Mouse (Mus musculus) spleen, adult 18-20 months (tissue): ENCODE data around the gene Ezr.
"Not testable (repeated sequence)": the region's sequence is repeated elsewhere in the genome, so short reads cannot be mapped to it uniquely, and the experiment has no call there.

Source experiments
- DNase-seq, 2 experiments: peaks; one replicate each; pipeline ENCODE4 v3.0.0; 2022; ENCODE audit warnings: mixed read lengths in 2 of 2

Ezr gene

DNA sequence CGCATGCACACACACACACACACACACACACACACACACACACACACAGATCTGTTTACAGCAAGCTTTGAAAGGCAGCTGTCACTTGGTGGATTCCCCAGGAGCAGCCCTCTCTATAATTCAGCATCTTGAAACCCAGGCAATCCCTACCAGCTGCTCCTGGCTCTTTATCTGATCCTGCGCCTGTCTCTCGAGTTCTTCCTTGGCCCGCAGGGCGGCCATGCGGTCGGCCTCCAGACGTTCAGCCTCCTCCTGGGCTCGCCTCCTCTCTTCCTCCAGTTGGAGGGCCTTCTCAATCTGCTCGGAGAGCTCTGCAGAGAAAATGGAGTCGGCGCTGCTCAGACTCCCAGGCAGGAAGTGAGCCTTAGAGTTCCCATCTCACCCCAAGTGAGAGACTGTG is 41.3 kb downstream of the Ezr start:
- DNase-seq: no peak

DNA sequence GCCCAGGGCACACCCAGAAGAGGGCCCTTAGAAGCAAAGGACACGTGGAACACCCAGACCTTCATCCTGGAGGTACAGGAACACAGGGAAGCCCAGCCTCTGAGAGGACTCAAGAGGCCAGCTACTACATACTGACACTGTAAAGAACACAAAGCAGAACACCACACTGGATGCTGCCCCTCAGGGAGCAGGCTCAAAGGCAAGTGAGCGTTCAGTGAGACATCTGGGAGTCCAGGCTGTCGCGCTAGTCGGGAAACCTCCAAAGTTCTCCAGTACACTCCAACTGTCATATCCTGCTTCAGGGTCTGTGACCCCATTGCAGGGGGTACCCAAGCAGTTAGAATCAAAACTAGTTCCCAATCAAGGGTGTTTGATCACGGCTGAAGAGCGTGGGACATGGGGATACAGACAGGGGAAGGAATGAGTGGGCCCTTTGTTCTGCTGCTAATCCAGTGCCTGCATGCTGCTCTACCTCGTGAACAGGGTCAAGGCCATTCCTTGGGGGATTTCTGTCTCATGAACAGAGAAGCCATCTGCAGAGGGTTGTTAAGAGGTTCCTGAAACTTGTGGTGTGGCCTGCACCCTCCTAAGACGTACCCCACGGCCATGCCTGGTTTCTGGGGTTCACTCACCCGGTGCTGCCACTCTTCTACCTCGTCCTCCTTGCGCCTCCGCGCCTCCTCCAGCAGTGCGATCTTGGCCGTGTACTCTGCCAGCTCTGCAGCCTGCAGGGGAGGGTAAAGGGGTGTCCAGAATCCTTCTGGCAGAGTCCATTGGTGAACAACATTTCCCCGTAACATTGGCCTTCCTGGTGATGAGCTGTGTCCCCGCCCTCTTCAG is 42.0 kb downstream of the Ezr start:
- no peak for DNase-seq

DNA sequence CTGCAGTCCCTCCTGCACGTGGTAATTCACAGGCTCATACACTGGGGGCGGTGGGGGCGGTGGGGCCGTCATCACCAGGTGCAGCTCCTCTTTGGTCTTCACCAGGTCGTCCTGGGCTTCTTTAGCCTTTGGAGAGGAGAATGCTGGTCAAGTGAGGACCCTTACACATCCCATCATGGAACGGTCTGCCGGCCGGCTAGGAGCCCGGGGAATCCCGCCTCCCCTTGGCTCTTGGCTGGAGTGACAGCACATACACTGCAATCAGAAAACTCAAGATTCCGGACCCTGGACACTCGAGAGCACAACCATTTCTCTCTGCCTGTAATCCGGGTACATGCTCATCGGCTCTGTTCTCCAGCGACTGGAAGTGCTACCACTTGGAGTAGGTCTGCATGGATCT is 42.8 kb downstream of the Ezr start:
- no peak for DNase-seq

DNA sequence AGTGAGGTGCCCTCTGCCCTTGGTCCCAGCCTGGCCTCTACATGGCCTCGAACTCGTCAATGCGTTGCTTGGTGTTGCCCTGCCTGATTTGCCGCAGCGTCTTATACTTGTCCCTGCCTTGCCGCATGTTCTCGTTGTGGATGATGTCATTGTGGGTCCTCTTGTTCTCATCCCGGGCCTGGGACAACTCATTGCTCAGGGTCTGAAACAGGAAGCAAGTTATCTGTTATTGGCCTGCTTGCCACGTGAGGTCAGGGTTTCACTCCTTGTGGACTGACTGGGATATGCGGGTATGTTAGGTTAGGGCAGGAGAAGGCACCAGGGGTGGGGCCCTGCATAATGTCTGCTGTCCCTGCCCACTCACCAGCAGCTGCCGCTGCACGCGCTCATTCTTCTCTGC is 43.3 kb downstream of the Ezr start:
- DNase-seq: no peak

DNA sequence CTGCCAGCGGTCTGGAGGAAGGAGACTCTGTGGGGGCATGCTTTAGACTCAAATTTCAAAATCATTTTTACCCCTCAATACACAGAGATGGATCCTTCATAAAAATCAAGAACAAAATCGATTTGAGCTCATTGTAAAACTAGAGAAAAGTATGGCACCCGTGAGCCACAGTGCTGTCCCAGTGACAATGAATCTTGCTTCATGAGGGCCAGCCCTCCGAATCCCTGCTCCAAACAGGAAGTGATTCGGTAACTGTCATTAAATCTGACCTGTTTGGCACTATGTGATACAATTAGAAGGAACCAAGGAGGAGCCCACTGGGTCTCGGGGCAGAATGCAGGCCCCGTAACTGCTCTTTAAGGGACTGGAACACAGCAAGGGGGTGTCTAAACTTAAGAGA is 43.7 kb downstream of the Ezr start:
- DNase-seq: no peak

DNA sequence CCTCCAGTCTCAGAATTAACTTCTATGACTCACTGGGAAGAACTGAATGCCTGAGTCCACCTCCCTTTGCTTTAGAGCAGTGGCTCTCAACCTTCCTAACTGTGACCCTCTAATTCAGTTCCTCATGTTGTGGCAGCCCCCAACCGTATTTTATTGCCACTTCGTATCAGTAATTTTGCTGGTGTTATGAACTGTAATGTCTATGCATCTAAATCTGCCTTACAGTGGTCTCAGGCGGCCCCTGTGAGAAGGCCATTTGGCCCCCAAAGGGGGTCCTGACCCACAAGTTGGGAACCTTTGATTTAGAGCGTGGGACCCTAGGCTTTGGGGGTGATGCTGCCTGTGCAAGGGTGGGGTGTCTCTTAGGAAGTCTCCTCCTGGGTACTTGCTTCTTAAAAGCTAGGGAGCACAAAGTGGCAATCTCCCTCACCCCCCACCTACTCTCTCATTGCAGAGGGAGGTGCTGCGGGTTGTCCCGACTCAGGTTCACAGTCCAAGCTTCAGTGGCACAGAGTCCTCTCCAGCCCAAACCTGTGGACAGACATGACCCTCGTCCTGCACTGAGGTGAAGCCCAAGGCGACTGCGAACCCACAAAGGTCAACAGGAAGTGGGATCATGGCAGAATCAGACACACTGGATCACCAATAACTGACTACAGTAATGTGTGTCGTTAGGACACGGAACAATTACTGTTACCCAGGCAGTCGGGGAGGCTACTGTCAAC is 45.1 kb downstream of the Ezr start:
- DNase-seq: peak in 1 of 2 experiments; percentile 2

DNA sequence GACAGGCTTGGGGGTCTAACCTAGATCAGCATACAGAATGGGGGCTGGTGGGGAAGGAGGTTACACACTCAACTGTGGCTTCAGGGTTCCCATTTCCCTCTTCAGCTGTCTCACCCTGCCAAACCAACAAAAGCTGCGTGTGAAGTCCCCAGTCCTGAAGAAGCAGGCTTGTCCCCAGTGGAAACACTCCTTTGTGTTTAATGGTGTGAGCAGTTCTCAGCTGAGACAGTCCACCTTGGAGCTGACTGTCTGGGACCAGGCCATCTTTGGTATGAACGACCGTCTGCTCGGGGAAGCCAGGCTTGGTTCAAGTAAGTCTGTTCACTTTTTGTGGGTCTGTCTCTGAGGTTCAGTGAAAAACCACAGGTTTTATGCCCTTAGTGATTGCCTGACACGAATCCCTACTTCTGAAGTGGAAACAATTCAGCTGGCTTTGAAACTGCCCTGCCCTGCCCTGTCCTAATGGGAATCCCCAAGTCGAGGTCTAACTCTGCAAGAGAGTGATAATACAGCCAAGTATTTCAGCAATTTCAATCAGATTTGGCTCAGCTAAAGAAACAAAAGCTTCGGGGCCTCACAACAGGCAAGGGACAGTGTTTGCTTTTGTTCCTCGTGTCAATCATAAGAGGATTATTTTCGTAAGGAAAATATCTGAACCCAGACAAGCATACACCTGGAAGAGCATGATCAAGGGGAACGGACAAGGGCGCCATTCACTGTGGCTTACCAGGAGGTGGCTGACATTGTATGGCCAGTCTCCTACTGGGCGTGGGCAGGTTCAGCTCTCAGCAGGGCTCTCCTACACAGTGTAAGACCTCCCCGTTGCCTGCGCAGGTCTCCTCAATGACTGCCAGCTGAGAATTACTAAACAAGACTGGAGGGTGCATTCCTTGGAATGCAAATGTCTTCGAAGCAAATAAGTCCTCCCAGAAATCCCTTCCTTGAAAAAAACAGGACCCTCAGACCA is 46.0 kb downstream of the Ezr start:
- DNase-seq: no peak

DNA sequence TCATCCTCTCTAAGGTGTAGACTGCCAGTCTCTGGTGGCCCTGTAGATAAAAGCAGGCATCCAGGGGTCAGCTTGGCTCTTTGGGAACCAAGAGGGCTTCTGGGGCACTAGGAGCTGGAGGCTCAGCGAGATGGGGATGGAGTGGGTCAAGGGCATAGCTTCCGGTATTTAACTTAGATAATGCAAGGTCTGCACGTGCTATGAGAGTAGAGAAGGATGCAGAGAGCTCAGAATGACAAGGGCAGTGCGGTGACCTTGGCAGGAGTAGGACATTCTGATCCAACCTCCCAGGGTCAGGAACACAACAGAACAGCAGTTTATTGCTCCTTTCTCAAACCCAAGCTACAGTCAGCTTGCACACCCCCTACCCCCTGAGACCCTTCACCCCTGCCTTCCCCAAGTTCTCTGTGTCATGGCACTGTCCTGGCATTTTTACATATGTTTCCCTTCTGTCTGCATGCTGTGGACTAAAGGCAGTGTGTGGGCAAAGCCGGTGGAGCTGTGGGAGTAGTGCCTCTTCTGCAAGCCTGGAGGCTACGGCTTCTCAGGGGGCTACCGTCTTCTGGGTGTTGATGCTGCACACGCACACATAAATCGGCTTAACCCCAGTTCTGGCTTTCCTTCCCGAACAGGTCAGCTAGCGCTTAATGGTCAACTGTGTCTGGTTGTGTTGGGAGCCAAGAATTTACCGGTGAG is 47.7 kb downstream of the Ezr start:
- no peak for DNase-seq

DNA sequence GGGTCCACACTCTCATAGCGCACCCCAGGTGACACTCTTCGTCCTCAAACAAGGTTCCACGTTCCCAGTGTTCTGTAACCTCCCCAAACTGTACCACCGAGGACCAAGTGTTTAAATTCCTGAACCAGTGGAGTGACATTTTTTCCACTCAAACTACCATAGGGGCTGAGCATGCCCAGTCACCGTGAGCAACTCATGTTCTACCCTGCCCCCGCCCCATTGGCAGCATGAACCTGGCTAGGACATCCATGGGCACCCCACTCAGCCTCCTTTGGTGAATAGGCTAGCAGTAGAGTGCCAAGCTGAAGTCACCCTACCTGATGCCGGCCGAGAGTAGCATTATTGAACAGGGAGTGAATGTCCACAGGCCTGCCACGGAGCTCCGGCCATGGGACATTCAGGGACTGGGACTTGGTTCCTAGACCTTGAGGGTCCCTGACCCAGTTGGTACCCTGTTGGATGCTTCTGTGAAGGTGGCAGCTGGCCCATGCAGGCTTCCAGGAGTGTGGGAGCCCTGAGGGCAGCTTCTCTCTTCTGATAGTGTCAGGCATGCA is 49.2 kb downstream of the Ezr start:
- DNase-seq: no peak

DNA sequence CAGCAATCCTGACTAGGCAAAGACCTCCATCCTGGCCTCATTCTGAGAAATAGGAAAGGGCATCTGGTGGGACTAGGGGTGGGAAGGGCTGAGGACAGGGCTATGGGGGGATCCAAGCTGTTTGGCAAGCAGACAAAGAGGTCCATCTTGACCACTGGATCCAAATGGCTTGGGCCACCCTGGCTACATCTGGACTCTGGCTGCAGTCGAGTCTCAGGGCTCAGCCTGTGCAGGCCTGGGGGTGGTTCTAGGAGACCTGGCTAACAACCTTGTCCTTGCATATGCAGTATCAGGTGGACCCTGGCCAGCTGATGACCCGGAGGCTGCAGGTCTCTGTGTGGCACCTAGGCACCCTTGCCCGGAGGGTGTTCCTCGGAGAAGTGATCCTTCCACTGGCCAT is 49.9 kb downstream of the Ezr start:
- DNase-seq: no peak

DNA sequence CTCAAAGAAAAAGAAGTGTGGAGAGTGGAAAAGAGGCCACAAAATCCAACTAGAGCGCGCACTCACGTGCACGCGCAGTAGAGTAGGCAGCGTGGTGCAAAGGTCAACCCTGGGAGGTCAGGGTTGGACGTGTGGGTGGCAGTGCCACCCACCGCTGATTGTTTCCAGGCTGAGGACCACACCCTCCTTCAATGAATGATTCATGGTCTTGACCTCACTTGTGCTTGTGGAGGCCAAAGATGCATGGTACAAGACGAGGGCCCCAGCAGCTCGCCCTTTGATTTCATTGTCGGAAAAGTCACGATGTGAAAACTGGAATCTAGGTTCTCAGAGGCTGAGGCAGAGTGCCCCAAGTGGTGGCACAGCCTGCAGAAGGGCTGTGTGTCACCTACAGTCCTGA is 51.0 kb downstream of the Ezr start:
- DNase-seq: no peak

DNA sequence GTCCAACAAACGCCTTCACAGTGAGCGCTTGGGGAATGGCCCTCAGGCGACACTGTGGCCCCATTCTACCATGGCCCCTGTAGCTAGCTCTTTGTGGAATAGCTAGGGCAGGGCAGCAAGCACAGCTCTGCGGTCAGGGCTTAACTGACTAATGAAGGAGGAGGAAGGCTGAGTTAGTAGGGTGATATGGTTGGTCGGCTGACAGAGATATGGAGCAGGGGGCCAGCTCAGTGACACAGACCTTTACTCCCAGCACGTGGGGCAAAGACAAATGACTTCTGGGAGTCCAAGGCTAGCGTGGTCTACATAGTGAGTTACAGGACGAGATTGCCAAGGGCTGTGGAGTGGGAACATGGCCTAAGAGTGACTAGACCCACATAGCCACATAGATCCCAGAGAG is 51.5 kb downstream of the Ezr start:
- no peak for DNase-seq

DNA sequence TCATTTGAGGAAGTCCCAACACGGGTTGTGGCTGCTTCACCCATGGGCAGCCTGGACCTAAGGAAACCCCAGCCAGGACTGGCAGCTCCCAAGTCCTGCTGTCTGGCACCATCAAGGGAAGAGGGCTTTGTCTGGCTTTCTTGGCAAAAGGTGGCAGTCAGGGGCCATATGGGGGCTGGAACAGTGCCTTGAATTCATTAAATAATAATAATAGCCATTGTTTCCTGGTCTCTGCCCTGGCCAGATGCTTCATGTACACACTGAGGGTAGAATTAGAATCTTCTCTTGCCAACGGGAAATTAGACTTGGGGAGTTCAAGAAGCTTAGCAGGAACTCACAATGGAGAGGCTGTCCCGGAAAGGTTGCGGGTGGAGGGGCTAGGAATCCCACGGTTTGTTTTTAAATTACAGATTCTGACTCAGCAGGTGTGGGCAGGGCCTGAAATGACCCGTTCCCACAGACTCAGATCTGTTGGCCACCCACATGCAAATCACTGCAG is 53.3 kb downstream of the Ezr start:
- DNase-seq: no peak

DNA sequence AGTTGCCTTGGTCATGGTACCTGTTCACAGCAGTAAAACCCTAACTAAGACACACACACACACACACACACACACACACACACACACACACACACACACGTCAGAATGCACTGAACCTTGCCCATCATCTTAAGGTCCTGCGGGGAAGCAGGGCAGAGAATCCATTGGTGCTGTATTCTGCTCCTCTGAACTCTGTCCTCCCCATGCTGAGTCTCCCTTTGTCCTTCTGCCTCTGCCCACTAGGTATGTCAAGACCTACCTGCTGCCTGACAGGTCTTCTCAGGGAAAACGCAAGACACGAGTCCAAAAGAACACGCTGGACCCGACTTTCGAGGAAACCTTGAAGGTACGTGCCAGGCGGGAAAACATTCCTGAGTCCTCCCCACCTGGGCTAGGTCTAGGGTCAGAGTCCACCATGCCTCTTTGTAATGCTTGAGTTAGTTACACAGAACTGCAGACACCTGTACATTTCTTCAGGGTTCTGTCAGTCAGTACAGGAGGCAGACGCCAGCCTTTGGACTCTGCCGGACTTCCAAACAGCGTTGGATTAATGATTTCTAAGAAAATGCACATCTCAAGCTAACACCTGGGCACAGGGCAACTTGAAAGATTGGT is 54.5 kb downstream of the Ezr start:
- DNase-seq: no peak

DNA sequence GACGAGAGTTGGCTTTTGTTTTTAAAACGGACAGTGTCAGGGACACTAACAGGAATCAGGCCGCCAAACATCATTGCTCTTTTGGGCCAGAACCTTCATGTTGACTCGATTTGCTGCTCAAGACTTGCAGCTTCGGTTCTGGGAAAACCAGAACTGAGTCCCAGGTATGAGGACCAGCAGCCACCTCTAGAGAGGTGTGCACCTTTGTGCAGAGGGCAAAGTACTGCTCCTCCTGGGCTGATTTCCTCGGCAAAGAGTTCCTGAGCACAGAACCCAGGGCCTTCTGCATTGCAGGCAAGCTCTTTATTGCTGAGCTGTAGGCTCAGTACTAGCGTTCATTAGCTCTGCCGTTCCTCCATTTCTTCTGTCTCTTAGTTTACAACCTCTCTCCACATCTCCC is 68.6 kb downstream of the Ezr start:
- not testable (repeated sequence) for DNase-seq

DNA sequence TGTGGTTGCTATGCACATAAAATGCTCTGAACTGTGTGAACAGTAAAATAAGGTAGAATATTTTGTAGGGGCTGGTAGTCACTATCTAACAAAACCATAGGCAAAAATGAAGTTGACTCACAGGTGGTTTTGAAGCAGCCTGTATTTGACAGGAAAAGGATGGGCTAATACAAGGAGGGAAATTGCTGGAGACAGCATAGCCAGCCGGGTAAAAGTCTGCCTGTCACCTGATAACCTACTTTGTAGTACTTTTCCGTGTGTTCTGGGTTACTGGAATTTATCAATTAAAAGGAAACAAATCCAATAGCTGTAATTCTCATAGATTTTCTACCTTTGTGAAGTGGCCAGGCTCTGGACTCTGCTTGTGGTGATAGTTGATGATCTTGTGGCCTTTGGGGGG is 69.1 kb downstream of the Ezr start:
- DNase-seq: not testable (repeated sequence)

DNA sequence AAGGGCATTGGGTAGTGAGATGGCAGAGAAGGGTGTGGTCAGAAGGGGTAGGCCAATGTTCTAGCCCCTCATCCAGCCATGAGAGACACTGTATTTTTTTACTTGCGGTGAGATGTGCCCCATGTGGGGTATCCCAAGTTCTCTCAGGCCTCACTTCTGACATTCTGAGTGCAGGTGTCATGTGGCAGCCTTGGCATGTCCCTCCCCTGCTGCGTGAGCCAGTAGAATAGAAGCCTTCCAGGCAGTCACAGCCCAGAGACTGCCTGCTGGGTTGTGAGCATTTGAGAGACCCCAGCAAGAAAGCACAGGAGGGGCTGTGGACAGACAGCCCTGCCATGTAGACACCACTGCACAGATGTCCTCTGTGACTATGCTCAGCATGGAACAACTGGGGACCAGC is 74.4 kb downstream of the Ezr start:
- DNase-seq: not testable (repeated sequence)

DNA sequence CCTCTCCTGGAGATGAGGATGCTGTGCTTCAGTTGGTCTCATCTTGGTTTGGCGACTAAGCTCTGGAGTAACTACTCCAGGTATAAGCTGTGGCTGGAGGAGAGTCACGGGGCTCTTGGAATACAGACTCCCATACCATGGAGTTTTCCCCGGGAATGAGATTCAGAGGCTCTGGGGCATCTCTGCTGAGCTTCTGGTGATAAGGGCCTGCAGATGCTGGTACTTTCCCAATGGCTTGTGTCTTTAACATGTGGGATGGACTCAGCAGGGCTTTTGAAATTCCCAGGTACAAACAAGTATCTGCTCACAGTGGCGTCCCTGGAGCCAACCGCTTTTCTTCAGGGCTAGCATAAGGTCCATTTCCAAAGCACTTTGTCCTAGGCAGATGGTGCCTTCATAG is 75.2 kb downstream of the Ezr start:
- DNase-seq: not testable (repeated sequence)

DNA sequence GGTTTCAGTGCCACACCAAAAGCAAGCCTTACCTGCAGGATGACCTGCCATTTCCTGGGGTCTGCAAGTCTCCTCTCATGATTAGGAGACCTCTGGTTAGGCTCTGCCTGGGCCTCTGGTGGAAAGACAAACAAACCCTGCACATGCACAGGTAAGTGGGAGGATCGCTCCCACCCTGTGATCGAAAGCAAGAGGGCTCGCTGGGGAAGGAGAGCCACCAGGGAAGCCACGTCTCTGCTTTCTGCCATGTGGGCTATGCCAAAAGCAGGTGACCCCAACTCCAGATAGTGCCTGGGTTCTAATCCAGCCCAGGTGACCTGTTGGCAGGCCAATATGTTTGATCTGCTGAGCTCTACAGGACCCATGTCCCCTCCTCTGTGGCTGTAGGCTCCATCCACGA is 76.1 kb downstream of the Ezr start:
- DNase-seq: not testable (repeated sequence)

DNA sequence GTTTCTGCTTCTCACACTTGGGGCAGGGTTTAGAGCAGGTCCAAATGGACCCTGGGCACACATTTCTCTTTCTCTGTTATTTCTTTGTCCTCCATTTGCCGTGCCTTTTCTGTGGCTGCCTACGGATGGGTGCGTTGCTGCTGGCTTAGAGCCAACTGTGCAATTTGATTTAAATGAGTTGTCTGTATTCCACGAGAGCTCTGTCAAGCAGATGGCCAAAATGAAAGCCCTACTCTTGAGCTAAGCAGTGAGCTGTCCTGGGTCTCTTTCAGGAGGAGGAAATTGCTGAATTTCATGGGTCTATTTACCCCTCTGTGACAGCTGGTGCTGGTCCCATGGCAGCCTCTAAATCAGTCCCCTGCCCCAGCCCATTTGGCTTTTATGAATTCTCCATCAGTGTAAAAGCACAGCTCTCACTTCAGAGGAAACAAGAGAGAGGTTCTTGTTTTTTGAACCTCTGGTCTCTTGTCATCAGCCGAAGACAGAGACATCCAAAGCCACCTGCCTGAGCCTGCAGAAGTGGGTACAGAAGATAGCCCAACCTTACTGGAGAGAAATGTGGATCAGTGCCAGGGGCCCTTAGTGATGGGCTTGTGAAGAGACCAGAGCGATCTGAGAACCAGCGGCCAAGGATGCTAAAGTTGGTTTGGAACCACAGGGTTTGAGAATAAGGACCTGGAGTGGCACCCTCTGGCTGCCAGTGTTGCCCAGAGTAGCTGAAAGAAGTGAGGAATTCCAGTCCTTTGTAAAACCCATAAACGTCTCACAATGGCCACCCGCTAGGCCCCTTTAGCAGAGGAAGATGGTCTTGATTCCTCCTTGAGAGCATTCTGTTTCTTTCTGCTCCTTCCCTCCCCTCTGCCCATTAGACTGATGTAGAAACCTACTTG is 79.0 kb downstream of the Ezr start:
- not testable (repeated sequence) for DNase-seq
